Mouse (Mus musculus) hindbrain, embryonic 13.5 days (tissue): Measurements from ENCODE around the gene Tnni1. TPM values are rescaled to one million over a fixed set of nuclear protein-coding genes. Genes with fewer than 3 reads are reported as not detected.

ENCODE experiments used
- ATAC-seq: fragments of 200-750 bp; cut with Nextera tagmentation; 2 replicates; pipeline ENCODE4 v1.8.0; 2017; ENCODE audit warnings: moderate TSS enrichment; ENCODE audit not compliant: low FRiP score
- H3K27ac ChIP-seq: fragments of 300-500 bp; sonication (generic); 2 replicates; pipeline ENCODE4 v1.5.1; 2015; ENCODE audit warnings: inconsistent platforms, mild to moderate bottlenecking, moderate library complexity
- H3K27me3 ChIP-seq: fragments of 300-500 bp; sonication (generic); 2 replicates; pipeline ENCODE4 v1.6.1; 2015; ENCODE audit warnings: mild to moderate bottlenecking, inconsistent platforms
- H3K36me3 ChIP-seq: fragments of 300-500 bp; sonication (generic); 2 replicates; pipeline ENCODE4 v1.6.1; 2015; ENCODE audit warnings: mild to moderate bottlenecking, inconsistent platforms
- H3K4me1 ChIP-seq: fragments of 300-500 bp; sonication (generic); replicated peaks from 2 replicates; pipeline ENCODE4 v1.6.1; 2015; ENCODE audit warnings: inconsistent platforms
- H3K4me2 ChIP-seq: fragments of 300-500 bp; sonication (generic); 2 replicates; pipeline ENCODE4 v1.6.1; 2015; ENCODE audit warnings: inconsistent platforms, mild to moderate bottlenecking, moderate library complexity
- H3K4me3 ChIP-seq: fragments of 300-500 bp; sonication (generic); 2 replicates; pipeline ENCODE4 v1.5.1; 2015; ENCODE audit warnings: mild to moderate bottlenecking, inconsistent platforms
- H3K9ac ChIP-seq: fragments of 300-500 bp; sonication (generic); 2 replicates; pipeline ENCODE4 v1.6.1; 2015; ENCODE audit warnings: mild to moderate bottlenecking, inconsistent platforms
- H3K9me3 ChIP-seq: fragments of 300-500 bp; sonication (generic); 2 replicates; pipeline ENCODE4 v1.6.1; 2016; ENCODE audit warnings: inconsistent platforms
- WGBS: fragments of 180-500 bp; shearing (Covaris S2); methylation state at CpG from one replicate; pipeline ENCODE4 v1.1.7; 2015; 5-methylcytosine and 5-hydroxymethylcytosine counted together
- polyA plus RNA-seq: library from polyadenylated mRNA; unstranded; fragments of >200 nt; fragmentation: Nextera tagmentation; extraction: Ambion mirVana; gene quantifications from 2 replicates; pipeline ENCODE4 v1.2.1, GENCODE M21; 2015

Gene Tnni1
- polyA plus RNA-seq, 1 experiment from 2014 or later, result 6.0 TPM

DNA sequence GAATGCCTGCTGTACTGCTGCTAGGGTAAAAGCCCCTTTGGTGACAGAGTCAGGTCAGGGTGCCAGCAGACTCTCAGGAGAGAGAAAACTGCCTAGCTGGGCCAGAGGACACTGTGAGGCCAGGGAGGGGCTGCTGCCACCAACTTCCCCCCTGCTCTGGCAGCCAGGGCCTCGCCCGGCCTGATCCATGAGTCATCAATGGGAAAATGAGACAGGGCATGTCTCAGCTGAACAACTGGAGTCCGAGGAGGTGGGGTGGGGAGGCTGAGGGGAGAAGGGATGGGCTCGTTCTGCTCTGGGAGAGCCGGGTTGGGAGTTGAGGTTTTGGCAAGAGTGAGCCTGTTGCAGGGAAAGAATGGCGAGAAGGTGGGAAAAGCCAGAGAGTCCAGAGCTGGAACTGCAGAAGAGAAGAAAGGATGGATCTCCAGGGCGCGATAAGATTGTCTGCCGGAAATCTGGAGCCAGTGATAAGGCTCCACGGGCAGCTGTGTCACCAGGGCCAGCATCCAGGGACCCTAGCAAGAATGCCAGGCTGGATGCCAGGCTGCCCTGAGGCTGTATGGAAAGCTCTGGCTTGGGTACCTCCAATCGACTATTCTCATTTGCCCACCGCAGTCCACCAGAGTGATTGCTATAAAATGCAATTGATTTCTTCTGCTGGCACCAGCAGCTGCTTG lies 8.2 kb upstream of the Tnni1 start:
- peaks cover 17% of the 10 kb centered on the region; the same call in 1 of the 2 replicates for H3K27me3 ChIP-seq
- no peak overlapping the region for H3K4me2 ChIP-seq
- H3K9ac ChIP-seq, result 0 out of 2 replicates have a peak overlapping the region, but pooled peaks have one; percentile 24
- WGBS, result 53% methylated on average over 12 of the region's 12 CpGs
- no peak overlapping the region for H3K4me3 ChIP-seq
- no peaks in the 10 kb centered on the region for H3K36me3 ChIP-seq
- peaks cover 33% of the 10 kb centered on the region for H3K4me1 ChIP-seq
- ATAC-seq, result no peak
- no peak overlapping the region for H3K27ac ChIP-seq
- no peaks in the 10 kb centered on the region for H3K9me3 ChIP-seq

DNA sequence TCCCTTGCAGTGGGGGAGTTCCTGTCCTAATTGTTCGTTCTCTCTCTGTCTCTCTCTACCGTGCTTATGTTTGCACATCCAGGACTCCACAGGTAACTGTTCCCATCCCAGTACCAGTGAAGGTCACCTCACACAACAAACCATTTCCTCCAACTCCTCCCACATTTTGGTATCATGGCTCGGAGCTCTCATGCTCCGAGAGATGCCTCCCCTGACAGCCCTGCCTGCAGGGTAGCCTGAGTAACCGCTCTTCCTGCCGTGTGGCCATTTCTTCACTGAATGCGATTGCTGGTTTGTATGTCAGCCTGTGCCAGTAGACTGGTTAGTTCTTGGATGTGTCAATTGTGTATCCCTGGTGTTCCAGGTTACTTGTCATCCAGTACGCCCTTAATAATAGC lies 7.7 kb upstream of the Tnni1 start:
- no peak overlapping the region for H3K27ac ChIP-seq
- WGBS, result 67% methylated on average over 8 of the region's 8 CpGs
- H3K9ac ChIP-seq, result no peak overlapping the region
- H3K4me1 ChIP-seq, result peaks cover 30% of the 10 kb centered on the region
- H3K4me2 ChIP-seq, result no peak overlapping the region
- no peak overlapping the region for H3K4me3 ChIP-seq
- no peak for ATAC-seq
- H3K36me3 ChIP-seq, result no peaks in the 10 kb centered on the region
- H3K9me3 ChIP-seq, result no peaks in the 10 kb centered on the region
- H3K27me3 ChIP-seq, result peaks cover 17% of the 10 kb centered on the region; the same call in 1 of the 2 replicates

GRCm38 (mm10) chr1:135776596-135776995 lies 2.6 kb upstream of the Tnni1 start:
- Histone ChIP-seq H3K27ac (no peak overlapping the region), H3K9ac (no peak overlapping the region), H3K4me2 (no peak overlapping the region), H3K4me3 (no peak overlapping the region), H3K36me3 (no peaks in the 10 kb centered on the region), H3K9me3 (no peaks in the 10 kb centered on the region), H3K4me1 (peaks cover 29% of the 10 kb centered on the region), H3K27me3 (0 out of 2 replicates have a peak, but pooled peaks cover 13% of the 10 kb centered on the region)
- ATAC-seq, result no peak

GRCm38 (mm10) chr1:135777046-135777445 lies 2.2 kb upstream of the Tnni1 start:
- no peak overlapping the region for H3K4me2 ChIP-seq
- 97% methylated on average over 1 of the region's 1 CpGs for WGBS
- peaks cover 25% of the 10 kb centered on the region for H3K4me1 ChIP-seq
- H3K9me3 ChIP-seq, result no peaks in the 10 kb centered on the region
- H3K36me3 ChIP-seq, result no peaks in the 10 kb centered on the region
- H3K27ac ChIP-seq, result no peak overlapping the region
- H3K27me3 ChIP-seq, result 0 out of 2 replicates have a peak, but pooled peaks cover 13% of the 10 kb centered on the region
- no peak overlapping the region for H3K9ac ChIP-seq
- ATAC-seq, result no peak
- H3K4me3 ChIP-seq, result no peak overlapping the region

DNA sequence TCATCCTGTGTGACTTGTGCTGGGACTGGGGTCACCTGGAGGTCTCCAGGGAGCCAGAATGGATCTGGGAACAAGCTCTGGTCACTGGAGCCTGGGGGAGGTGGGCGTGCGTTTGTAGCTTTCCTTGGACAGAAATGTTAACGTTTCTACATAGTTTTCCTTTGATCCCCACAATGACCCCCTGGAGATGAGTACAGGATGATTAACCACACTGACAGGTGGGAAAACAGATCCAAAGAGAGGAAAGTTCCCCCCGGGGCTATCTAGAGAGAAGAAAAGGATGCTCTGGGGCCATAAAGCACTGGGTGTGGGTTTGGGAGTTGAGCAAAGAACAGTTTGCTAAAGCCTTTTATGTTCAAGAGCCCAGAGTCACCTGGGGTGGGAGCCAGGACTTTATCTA lies 1.4 kb downstream of the Tnni1 start:
- peaks cover 30% of the 10 kb centered on the region for H3K4me1 ChIP-seq
- H3K36me3 ChIP-seq, result no peaks in the 10 kb centered on the region
- WGBS, result 29% methylated on average over 4 of the region's 4 CpGs
- no peak for ATAC-seq
- no peak overlapping the region for H3K4me2 ChIP-seq
- H3K4me3 ChIP-seq, result no peak overlapping the region
- H3K27me3 ChIP-seq, result 0 out of 2 replicates have a peak, but pooled peaks cover 10% of the 10 kb centered on the region
- no peak overlapping the region for H3K27ac ChIP-seq
- no peaks in the 10 kb centered on the region for H3K9me3 ChIP-seq
- H3K9ac ChIP-seq, result no peak overlapping the region

- WGBS, result 9% methylated on average over 13 of the region's 13 CpGs
- Histone ChIP-seq H3K9ac (no peak overlapping the region), H3K4me1 (peaks cover 30% of the 10 kb centered on the region), H3K36me3 (no peaks in the 10 kb centered on the region), H3K4me3 (no peak overlapping the region), H3K27me3 (0 out of 2 replicates have a peak, but pooled peaks cover 10% of the 10 kb centered on the region), H3K27ac (no peak overlapping the region), H3K4me2 (no peak overlapping the region), H3K9me3 (no peaks in the 10 kb centered on the region)
- peak; percentile 69 for ATAC-seq
These were observed 2.0 kb downstream of the Tnni1 start for GRCm38 (mm10) chr1:135781220-135781619.

DNA sequence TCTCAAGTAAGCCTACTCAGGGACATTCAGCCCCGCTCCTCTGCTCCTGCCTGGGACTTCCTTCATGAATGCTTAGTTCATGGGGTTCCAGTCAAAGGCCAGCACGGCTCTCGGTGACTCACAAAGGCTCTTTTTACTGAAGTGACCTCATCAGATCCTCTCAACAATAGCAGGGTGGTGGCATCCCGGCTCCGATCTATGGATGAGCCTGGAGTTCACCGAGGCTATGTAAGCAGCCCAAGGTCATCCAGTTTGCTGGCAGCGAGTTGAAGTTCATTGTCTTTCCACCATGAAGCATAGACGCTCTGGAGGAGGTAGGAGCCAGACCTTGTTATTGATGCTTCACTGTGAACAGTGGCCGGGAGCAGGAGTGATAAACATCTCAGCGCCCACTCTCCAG lies 3.6 kb downstream of the Tnni1 start:
- H3K4me1 ChIP-seq, result peaks cover 30% of the 10 kb centered on the region
- no peaks in the 10 kb centered on the region for H3K36me3 ChIP-seq
- H3K27me3 ChIP-seq, result 0 out of 2 replicates have a peak, but pooled peaks cover 5% of the 10 kb centered on the region
- ATAC-seq, result no peak
- H3K4me3 ChIP-seq, result no peak overlapping the region
- no peak overlapping the region for H3K9ac ChIP-seq
- H3K9me3 ChIP-seq, result no peaks in the 10 kb centered on the region
- 11% methylated on average over 10 of the region's 10 CpGs for WGBS
- no peak overlapping the region for H3K27ac ChIP-seq
- no peak overlapping the region for H3K4me2 ChIP-seq

GRCm38 (mm10) chr1:135787799-135788198 lies 8.6 kb downstream of the Tnni1 start:
- Histone ChIP-seq H3K36me3 (no peaks in the 10 kb centered on the region), H3K9me3 (no peaks in the 10 kb centered on the region), H3K4me3 (no peak overlapping the region), H3K27me3 (peaks cover 16% of the 10 kb centered on the region; the same call in 1 of the 2 replicates), H3K9ac (no peak overlapping the region), H3K27ac (no peak overlapping the region), H3K4me2 (no peak overlapping the region), H3K4me1 (peaks cover 6% of the 10 kb centered on the region)
- no peak for ATAC-seq
- 49% methylated on average over 3 of the region's 3 CpGs for WGBS

- no peaks in the 10 kb centered on the region for H3K36me3 ChIP-seq
These were observed 9.5 kb downstream of the Tnni1 start for GRCm38 (mm10) chr1:135788708-135789107.

GRCm38 (mm10) chr1:135789815-135790214 lies 10.6 kb downstream of the Tnni1 start:
- no peak overlapping the region for H3K4me3 ChIP-seq
- 9% methylated on average over 5 of the region's 5 CpGs for WGBS
- no peak overlapping the region for H3K27ac ChIP-seq
- H3K4me2 ChIP-seq, result no peak overlapping the region
- H3K36me3 ChIP-seq, result no peaks in the 10 kb centered on the region
- no peaks in the 10 kb centered on the region for H3K9me3 ChIP-seq
- ATAC-seq, result no peak
- peaks cover 31% of the 10 kb centered on the region for H3K27me3 ChIP-seq
- H3K4me1 ChIP-seq, result peaks cover 14% of the 10 kb centered on the region
- no peak overlapping the region for H3K9ac ChIP-seq

More at GRCm38 (mm10) chr1:135788708-135789107, 9.5 kb downstream of the Tnni1 start:
- H3K9me3 ChIP-seq, result no peaks in the 10 kb centered on the region
- H3K4me1 ChIP-seq, result peaks cover 4% of the 10 kb centered on the region
- WGBS, result 44% methylated on average over 10 of the region's 10 CpGs
- no peak for ATAC-seq
- no peak overlapping the region for H3K4me3 ChIP-seq
- H3K27me3 ChIP-seq, result peaks cover 20% of the 10 kb centered on the region; the same call in 1 of the 2 replicates
- 0 out of 2 replicates have a peak overlapping the region, but pooled peaks have one; percentile 3 for H3K4me2 ChIP-seq
- H3K9ac ChIP-seq, result no peak overlapping the region
- no peak overlapping the region for H3K27ac ChIP-seq

GRCm38 (mm10) chr1:135792143-135792939 lies 13.1 kb downstream of the Tnni1 start:
- Histone ChIP-seq H3K4me3 (no peak overlapping the region), H3K27me3 (peaks cover 37% of the 10 kb centered on the region), H3K4me1 (peaks cover 18% of the 10 kb centered on the region), H3K9me3 (no peaks in the 10 kb centered on the region), H3K36me3 (no peaks in the 10 kb centered on the region), H3K27ac (no peak overlapping the region), H3K9ac (no peak overlapping the region), H3K4me2 (no peak overlapping the region)
- no peak for ATAC-seq
- 62% methylated on average over 13 of the region's 13 CpGs for WGBS

DNA sequence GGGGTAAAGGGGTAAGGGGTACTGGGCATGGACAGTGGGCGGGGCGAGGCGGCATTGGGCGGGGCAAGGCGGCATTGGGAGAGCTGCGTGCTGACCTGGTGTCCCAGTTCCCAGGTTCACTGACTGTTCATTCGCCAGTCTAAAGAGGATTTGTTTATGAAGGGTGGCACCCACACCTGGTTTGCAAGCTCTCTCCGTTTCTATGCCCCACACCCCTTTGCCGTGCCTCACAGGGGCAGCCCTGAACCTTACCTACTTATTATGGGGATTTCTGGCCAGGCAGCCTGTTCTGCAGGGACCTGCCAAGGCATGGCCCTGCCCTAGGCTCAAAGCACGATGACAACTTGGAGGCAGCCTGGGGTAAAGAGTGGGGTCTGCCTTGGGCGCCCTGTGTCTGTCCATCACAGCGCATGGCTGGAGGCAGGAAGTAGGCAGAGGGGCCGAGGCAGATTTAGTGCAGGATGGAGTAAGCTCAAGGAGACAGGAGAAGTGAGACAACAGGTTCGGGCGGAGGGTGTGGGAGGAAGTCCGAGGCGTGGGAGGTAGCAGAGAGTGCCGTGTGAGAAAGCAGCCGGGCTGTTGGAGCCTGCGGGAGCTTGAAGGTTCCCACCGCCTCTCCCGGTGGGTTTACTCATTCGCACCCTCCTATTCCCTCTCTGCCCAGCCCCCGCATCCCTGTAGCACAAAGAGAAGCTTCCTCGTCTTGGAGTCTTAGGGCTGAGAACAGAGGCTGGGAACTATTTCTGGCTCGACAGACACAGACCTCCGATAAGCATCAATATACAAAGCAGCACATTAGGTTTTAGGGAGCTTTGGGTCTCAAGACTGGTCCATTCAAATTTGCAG lies 14.4 kb downstream of the Tnni1 start:
- ATAC-seq, result no peak
- peak overlapping the region; percentile 42 for H3K4me2 ChIP-seq
- H3K27me3 ChIP-seq, result peaks cover 37% of the 10 kb centered on the region
- WGBS, result 16% methylated on average over 27 of the region's 27 CpGs
- H3K4me3 ChIP-seq, result peak overlapping the region; percentile 15
- no peaks in the 10 kb centered on the region for H3K36me3 ChIP-seq
- H3K4me1 ChIP-seq, result peaks cover 18% of the 10 kb centered on the region
- H3K9me3 ChIP-seq, result no peaks in the 10 kb centered on the region
- peak overlapping the region; percentile 49; the same call in 1 of the 2 replicates for H3K9ac ChIP-seq
- no peak overlapping the region for H3K27ac ChIP-seq
